Mouse (Mus musculus): ENCODE data around the gene Tbc1d14. TPM values are rescaled to one million over a fixed set of nuclear protein-coding genes. Genes with fewer than 3 reads are reported as not detected.

The Tbc1d14 gene
- polyA plus RNA-seq (2012; rRNA removed; ENCODE audit: low replicate concordance), result 17.5 and 18.0 TPM in 2 replicates

GRCm38 (mm10) chr5:36593176-36593575 lies at the start of gene Tbc1d14:
Gene Tbc1d14 (minus strand): TSS chr5:36593276.

DNA sequence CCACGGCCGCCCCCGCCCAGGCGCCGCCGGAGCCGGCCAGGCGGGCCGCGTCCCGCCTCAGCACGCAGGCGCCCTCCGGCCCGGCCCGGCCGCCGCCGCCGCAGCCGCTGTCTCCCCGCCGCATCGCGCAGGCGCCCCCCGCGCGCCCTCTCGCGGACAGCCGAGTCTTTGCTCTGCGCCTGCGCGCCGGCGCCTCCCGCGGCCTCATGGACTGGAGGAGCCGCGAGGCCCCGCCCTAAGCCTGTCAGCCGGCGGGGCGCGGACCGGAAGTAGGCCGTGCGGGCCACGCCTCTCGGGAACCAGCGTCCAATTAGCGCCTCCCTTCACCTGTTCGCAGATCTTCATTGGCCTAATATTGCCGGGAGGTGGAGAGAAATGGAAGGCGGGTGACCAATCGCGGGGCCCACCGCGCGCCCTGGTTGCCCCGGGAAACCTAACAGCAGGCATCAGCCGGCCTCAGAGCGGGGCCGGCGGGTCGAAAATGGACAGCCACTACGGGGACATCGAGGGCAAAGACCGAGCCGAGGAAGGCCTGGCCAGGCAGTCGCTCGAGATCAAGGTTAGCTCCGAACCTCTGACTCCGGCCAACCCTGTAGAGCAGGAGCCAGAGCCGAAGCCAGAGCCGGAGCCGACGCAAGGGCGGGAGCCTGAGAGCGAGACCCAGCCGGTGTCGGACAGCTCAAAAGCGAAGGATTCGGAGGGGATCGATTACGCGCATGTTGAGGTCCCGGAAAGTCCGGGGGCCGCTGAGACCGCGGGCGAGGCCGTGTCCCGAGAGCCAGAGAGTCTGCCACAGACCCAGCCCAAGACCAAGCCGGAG lies 108.7 kb downstream of the Tbc1d14 start, which contains the start of the genes Tada2b and Ccdc96:
Gene Tada2b, minus strand, starts transcription at position 115 of the 820 bp plus-strand sequence.
Gene Ccdc96, plus strand, starts transcription at position 418 of the 820 bp plus-strand sequence.

GRCm38 (mm10) chr5:36464709-36465661 lies 128.1 kb downstream of the Tbc1d14 start, which contains the start of gene Grpel1:
Gene Grpel1 (plus strand): TSS chr5:36464998.

Other genes starting within 250 kb of the Tbc1d14 start
- 3.7 and 6.2 TPM in 2 replicates for gene Sorcs2, start 195.1 kb downstream of the Tbc1d14 start, polyA plus RNA-seq (2012; rRNA removed; ENCODE audit: low replicate concordance)
- gene Grpel1, start 128.3 kb downstream of the Tbc1d14 start, polyA plus RNA-seq (2012; rRNA removed; ENCODE audit: low replicate concordance), result 5.0 and 12.0 TPM in 2 replicates
- 6.2 and 8.3 TPM in 2 replicates for gene Tada2b, start 109.0 kb downstream of the Tbc1d14 start, polyA plus RNA-seq (2012; rRNA removed; ENCODE audit: low replicate concordance)
- gene Ccdc96, start 108.7 kb downstream of the Tbc1d14 start, polyA plus RNA-seq (2012; rRNA removed; ENCODE audit: low replicate concordance), result 0.05 TPM in 1 of 2 replicates, not detected in the other
- gene D5Ertd579e, start 102.7 kb upstream of the Tbc1d14 start, polyA plus RNA-seq (2012; rRNA removed; ENCODE audit: low replicate concordance), result 17.5 and 28.8 TPM in 2 replicates
- 20.2 and 50.1 TPM in 2 replicates for gene Bloc1s4, start 155.4 kb upstream of the Tbc1d14 start, polyA plus RNA-seq (2012; rRNA removed; ENCODE audit: low replicate concordance)
- 44.6 and 132 TPM in 2 replicates for gene Mrfap1, start 203.5 kb upstream of the Tbc1d14 start, polyA plus RNA-seq (2012; rRNA removed; ENCODE audit: low replicate concordance)
- 61.5 and 68.3 TPM in 2 replicates for gene Man2b2, start 237.4 kb upstream of the Tbc1d14 start, polyA plus RNA-seq (2012; rRNA removed; ENCODE audit: low replicate concordance)

Measured in duodenum, adult 2 months (tissue).